Mouse (Mus musculus) right cerebral cortex, postnatal 25 days (tissue): ENCODE results near the gene Eci1.
A peak's percentile ranks its signal among the peaks of the same experiment; 100 is the strongest.
"Not testable (repeated sequence)": the region's sequence is repeated elsewhere in the genome, so short reads cannot be mapped to it uniquely, and the experiment has no call there.

ENCODE experiments used
- DNase-seq: peaks from one replicate; pipeline ENCODE4 v3.0.0; 2022

The Eci1 gene

DNA sequence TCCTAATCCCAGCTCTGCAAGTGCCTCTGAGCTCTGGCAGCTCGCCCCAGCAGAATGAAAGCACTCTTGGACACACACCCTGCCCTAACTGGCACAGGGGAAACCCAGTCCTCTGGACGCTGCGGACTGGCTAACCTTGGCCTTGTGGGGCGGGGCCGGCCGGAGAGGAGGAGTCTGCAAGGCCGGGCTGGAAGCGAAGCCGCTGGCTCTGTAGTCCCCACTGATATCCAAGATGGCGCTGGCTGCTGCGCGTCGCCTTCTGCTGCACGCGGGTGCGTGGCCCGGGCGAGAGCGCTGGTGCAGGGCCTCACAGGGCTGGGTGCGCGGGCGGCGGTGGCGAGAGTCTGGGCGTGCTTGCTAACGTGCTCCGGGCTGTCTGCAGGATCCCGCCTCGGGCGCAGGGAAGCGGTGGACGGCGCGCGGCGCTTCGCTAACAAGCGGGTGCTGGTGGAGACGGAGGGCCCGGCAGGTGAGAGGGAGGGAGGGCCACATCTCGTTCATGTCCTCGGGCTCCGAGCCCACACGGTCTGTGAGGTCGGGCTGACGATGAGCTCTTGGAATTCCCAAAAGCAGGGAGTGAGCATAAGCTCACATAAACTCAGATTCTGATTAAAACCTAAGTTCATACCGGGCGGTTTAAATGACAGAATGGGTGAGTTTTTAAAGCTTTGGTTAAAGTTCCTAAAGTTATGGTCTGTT lies at the start of gene Eci1:
Eci1 (plus strand) TSS at position 171 of the 699 bp plus-strand sequence.
- DNase-seq = peak; percentile 88

- no peak for DNase-seq
These were observed 47.9 kb upstream of the Eci1 start for GRCm38 (mm10) chr17:24378496-24378895.

- DNase-seq = no peak
These were observed 42.7 kb upstream of the Eci1 start for GRCm38 (mm10) chr17:24383789-24384188.

- DNase-seq = no peak
These were observed 37.7 kb upstream of the Eci1 start for GRCm38 (mm10) chr17:24388711-24389110.

DNA sequence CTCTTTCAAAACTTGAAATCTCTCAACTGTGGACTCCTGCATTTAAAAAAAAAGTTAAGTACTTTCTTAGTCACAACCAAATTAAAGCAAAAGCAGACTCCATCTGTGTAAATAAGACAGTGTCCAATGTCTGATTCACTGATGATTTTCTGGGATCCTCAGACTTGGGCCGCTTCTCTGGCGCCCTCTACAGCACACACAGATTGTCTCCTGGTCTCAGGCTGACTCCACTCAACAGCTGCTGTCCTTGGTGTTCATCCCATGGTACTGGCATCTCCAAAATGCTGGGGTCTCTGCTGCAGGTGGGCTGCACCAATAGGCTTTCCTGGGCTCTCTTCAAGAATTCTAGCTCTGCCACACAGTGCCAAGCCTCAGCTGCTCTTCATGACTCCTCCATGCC lies 36.6 kb upstream of the Eci1 start:
- peak; percentile 32 for DNase-seq

DNA sequence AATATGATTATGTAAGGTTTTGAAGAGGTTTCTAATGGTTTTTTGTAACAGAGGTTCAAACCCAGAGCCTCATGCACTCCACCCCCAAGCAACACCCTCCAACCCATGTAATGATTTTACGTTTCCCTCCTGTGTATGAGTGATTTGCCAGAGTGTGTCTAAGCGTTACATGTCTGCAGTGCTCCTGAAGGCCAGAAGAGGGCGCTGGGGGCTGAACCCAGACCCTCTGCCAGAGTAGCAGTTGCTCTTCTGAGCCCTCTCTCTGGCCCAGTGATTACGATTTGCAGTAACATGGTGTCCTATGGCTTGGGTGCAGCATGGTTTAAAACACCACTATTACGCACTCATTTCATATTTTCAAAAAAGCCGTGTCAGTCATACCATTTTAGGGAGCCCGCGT lies 35.3 kb upstream of the Eci1 start:
- DNase-seq = no peak

- no peak for DNase-seq
These were observed 32.9 kb upstream of the Eci1 start for GRCm38 (mm10) chr17:24393527-24393926.

DNA sequence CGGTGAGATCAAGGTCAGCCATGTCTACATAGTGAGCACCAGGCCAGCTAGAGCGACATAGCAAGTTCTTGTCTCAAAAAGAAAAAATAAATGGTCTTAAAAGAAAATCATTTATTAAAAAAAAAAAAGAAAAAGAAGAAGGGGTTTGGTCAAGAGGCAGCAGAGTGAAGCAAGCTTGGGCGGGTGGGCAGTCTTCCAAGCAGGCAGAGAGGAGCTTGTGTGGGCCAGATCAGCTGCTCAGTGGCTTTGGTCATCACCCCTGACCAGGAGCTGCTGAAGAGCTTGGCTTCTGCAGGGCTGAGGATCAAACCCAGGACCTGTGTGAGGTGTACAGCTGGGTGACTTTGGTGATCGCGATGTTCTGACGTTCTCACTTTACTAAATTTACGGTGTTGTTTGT lies 32.0 kb upstream of the Eci1 start:
- no peak for DNase-seq

GRCm38 (mm10) chr17:24402371-24402770 lies 24.1 kb upstream of the Eci1 start:
- DNase-seq = no peak

- no peak for DNase-seq
These were observed 19.2 kb upstream of the Eci1 start for GRCm38 (mm10) chr17:24407116-24407803.

GRCm38 (mm10) chr17:24413557-24414211 lies 12.8 kb upstream of the Eci1 start:
- no peak for DNase-seq

DNA sequence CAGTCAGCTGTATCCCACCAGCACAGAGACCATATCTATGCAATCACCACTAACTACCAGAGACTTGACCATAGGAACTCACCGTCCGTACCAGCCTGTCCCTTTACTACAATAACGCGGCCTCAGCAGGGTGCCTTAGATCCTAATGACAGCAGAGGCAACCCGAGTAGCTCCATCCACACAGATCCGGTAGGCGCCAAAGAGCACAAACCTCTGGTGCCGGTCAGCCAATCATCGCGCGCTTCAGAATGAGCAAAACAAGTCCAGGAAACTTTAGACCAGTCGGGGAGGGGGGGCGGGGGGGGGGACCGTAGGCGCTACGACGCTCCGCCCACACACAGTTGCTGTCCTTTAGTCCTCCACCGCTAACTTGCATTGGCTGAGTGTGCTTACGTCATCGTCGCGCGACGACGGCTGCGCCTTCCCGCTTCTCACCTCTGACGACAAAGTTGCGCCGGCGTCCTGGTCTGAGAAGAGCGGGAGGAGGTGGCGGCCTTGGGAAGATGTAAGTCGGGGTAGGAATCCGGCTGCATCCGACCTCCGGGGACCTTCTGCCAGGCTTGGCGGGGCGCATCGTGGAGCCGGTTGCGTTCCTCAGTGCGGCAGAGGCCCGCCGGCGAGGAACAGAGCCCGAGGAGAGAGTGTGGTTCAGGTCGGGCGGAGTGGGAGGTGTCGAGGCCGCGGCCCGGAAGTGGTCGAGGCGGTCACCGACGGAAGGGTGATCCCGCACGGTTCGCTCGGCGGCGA lies 12.0 kb upstream of the Eci1 start, which contains the start of gene Rnps1:
Rnps1 (plus strand) TSS at position 336 of the 747 bp plus-strand sequence.
- DNase-seq = peak; percentile 90

GRCm38 (mm10) chr17:24415011-24415410 lies 11.4 kb upstream of the Eci1 start:
- no peak for DNase-seq

- no peak for DNase-seq
These were observed 10.3 kb upstream of the Eci1 start for GRCm38 (mm10) chr17:24416051-24416652.

DNA sequence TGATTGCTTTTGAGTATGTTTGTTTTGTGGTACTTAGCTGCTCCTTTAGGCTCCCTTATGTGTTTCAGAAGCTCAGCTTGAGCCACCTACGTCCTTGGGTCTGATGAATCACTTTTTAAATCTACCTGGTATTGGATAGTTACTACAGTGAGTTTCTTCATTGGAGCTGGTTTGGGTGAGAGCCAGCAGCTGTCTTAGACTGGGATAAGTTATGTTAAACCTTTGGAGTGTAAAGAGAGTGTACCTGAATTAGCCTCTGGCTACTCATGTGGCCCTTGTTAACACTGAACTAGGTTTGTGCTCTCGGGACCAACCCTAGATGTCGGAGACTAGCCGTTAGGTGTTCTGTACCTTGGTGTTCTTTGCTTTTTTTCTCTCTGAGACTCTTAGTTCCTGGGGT lies 3.3 kb upstream of the Eci1 start:
- no peak for DNase-seq

DNA sequence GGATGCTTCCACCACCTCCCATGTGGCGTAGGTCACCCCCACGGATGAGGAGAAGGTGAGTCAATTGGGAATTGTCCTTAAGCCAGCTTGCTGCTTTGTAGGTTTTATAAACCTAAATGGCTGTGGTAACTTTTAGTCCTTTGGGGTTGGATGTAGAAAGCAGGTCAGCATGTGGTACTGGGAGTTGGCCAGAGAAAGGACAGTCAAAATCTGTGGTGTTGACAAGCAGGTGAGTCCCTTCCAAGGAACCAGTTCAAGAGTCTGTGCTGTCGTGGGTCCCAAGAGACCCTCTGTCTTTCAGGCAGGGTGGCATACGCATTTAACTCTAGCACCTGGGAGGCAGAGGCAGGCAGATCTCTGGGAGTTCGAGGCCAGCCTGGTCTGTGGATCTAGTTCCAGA lies 2.0 kb upstream of the Eci1 start:
- no peak for DNase-seq

DNA sequence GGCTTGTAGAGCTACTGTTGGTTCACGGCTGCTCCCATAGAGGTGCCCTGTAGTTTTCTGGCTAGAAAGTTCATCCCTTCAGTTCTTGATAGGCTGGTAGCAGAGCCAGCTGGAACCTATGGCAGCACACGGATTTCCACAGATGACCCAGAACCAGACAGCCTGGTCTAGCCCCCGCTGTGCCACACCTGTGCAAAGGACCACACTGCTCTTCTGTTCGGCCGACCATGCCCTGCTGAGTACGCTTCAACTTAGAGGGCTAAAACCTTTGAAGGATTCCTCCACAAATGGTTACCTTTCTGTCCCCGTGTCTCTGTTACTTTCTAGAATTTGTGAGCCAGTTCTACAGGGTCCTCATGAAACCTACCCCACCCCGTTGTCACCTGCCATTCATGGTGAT lies 1.1 kb upstream of the Eci1 start:
- DNase-seq = not testable (repeated sequence)

DNA sequence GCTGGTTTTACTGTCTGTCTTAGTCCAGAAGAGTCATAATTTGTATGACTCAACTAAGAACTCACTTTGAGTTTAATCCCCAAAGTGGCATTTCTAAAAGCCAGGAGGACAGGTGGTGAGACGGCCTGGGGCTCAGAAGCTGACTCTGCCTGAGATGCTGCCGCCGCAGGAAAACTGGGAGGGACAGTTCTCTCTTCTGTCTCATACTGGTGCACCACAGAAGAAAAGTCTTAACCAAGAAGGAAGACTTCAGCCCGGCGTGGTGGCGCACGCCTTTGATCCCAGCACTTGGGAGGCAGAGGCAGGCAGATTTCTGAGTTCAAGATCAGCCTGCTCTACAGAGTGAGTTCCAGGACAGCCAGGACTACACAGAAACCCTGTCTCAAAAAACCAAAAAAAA lies 536 bp upstream of the Eci1 start:
- DNase-seq = no peak

- DNase-seq = no peak
These were observed 723 bp downstream of the Eci1 start for GRCm38 (mm10) chr17:24427170-24427557.

- no peak for DNase-seq
These were observed 3.0 kb downstream of the Eci1 start for GRCm38 (mm10) chr17:24429201-24429983.

GRCm38 (mm10) chr17:24437016-24437415 lies 10.6 kb downstream of the Eci1 start:
- no peak for DNase-seq

GRCm38 (mm10) chr17:24440377-24440776 lies 13.9 kb downstream of the Eci1 start:
- DNase-seq = no peak
